Mouse (Mus musculus): ENCODE data around the gene Cenpu. TPM values are rescaled to one million over a fixed set of nuclear protein-coding genes. Genes with fewer than 3 reads are reported as not detected.
A peak's percentile ranks its signal among the peaks of the same experiment; 100 is the strongest.

Cenpu gene
- 23.1 and 23.9 TPM in 2 replicates for polyA plus RNA-seq (2016; fragmentation: Nextera tagmentation; extraction: Ambion mirVana)

DNA sequence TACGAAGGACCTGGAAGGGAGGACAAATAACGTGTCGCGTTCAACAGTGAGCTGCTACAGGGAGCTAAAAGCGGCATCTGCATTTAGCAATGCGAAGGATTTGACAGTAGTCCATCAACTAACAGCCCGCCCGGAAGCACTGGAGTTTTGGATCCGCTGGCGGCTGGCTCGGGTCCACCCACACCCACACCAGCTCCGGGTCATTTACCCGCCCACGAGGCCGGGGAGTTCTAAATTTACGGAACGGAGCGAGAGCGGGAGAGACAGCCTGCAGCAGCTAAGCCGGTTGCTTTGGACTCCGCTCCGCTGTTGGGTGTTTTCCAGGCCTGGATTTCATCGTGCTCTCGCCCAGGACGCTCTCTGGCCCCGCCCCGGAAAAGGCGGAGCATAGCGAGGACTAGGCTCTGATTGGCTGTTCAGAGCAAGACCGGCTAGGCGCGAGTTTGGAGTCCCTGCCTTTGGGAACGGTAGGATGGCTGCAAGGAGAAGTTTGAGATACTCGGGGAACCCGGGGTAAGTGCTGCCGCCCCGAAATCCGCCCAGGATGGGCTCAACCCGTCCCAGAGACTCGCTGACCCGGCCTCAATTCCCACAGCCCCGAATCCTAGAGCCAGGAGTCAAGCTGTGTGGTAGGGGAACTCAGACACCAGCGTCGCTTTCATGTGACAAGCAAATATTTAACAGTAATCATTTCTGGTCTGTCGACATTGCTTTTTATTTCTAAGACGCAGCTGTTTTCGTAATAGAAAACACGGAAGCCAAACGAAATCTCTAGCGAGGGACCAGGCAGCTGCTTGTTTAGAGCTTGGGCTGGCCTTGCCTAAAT is at the start of gene Cenpu:
TSS of gene Cenpu (plus strand) at position 414 of the 826 bp plus-strand sequence.
- ATAC-seq (ENCODE audit: insufficient number of reproducible peaks, insufficient read depth, low FRiP score, low TSS enrichment, low read depth): peak; percentile 97
- H3K9me3 ChIP-seq: no peaks in the 10 kb centered on the region
- WGBS: under 1% methylated on average over 50 of the region's 50 CpGs
- peak within 1 kb of the TSS; percentile 69 for H3K4me3 ChIP-seq (replicated peaks)
- 0 out of 2 replicates have a peak within 1 kb of the TSS, but pooled peaks have one; percentile 50 for H3K27ac ChIP-seq
- H3K36me3 ChIP-seq: peaks cover 10% of the 10 kb centered on the region
- peak within 1 kb of the TSS; percentile 65 for H3K9ac ChIP-seq (replicated peaks)
- H3K4me2 ChIP-seq: peak within 1 kb of the TSS; percentile 67
- no peaks in the 10 kb centered on the region for H3K27me3 ChIP-seq
- peaks cover 12% of the 10 kb centered on the region for H3K4me1 ChIP-seq (replicated peaks)

DNA sequence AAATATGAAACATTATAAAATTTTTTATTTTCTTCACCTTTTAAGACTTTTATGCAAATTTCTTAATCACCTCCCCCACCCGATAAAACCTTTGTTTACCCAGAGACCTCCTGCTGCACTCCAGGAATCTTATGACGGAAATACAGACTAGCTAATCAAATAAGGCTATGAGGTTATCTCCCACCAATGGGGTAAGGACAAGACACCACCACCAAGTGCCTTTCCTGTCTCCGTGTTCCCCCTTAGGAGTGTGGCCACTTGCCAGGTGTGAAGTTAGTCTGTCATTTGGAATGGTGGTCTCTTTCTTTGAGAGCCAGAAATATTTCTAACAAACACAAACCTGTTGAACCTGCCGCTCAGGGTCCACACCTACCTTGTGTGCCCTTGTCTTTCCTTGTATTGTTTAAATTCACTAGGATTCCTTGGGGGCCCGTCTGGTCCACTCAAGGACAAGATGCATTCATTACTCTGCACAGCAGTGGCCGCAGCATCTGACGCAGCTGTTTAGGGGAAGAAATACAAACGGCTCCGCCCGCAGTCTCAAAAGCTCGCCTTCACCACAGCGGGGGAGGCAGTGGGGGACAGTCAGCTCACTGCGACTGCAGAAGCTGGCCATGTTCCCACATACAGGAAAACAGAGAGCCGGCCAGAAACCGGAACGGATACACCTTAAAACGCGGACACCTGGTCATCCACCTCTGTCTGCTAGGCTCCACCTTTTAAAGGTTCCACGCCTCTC is 49.3 kb upstream of the Cenpu start:
- peak overlapping the region; percentile 51 for H3K4me2 ChIP-seq
- H3K9ac ChIP-seq (replicated peaks): peak overlapping the region; percentile 40; the same call in 1 of the 2 replicates
- H3K4me3 ChIP-seq (replicated peaks): peak overlapping the region; percentile 27
- H3K27ac ChIP-seq: no peak overlapping the region
- no peak for ATAC-seq (ENCODE audit: insufficient number of reproducible peaks, insufficient read depth, low FRiP score, low TSS enrichment, low read depth)
- peaks cover 22% of the 10 kb centered on the region for H3K4me1 ChIP-seq (replicated peaks)
- 0 out of 2 replicates have a peak, but pooled peaks cover 3% of the 10 kb centered on the region for H3K27me3 ChIP-seq
- H3K36me3 ChIP-seq: no peaks in the 10 kb centered on the region
- WGBS: 36% methylated on average over 19 of the region's 19 CpGs
- H3K9me3 ChIP-seq: no peaks in the 10 kb centered on the region

DNA sequence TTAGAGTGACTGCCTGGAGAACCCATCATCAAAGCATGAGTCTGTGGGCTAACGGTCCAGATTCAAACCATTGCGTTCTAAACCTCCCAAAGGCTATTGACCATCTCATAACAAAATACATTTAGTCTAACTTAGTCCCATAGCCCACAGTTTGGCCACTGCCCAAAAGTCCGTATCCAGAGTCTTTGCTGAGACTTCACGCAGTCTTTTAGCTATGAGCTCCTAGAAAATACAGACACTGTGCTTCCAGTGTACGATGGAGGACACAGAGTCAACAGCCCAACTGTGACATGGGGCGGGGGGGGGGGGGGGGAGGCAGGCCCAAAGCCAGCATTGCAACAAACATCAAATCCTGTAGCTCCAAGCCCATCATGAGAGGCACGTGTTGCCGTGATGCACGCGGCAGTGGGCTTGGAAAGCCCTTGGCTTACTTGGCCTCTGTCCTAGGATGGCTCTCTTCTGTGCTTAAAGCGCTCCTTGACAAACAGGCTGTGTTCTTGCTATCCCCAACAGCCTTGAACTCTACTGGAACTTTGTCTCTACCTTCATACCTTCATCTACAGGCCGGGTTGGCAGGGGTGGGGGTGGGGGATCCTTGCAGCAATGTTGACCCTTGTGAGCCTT is 48.6 kb upstream of the Cenpu start:
- peaks cover 22% of the 10 kb centered on the region for H3K4me1 ChIP-seq (replicated peaks)
- WGBS: 89% methylated on average over 11 of the region's 12 CpGs
- H3K9me3 ChIP-seq: no peaks in the 10 kb centered on the region
- 0 out of 2 replicates have a peak, but pooled peaks cover 3% of the 10 kb centered on the region for H3K27me3 ChIP-seq
- peak overlapping the region; percentile 27; the same call in 1 of the 2 replicates for H3K4me3 ChIP-seq (replicated peaks)
- peak overlapping the region; percentile 51 for H3K4me2 ChIP-seq
- no peak for ATAC-seq (ENCODE audit: insufficient number of reproducible peaks, insufficient read depth, low FRiP score, low TSS enrichment, low read depth)
- no peak overlapping the region for H3K27ac ChIP-seq
- H3K9ac ChIP-seq (replicated peaks): peak overlapping the region; percentile 40; the same call in 1 of the 2 replicates
- no peaks in the 10 kb centered on the region for H3K36me3 ChIP-seq

DNA sequence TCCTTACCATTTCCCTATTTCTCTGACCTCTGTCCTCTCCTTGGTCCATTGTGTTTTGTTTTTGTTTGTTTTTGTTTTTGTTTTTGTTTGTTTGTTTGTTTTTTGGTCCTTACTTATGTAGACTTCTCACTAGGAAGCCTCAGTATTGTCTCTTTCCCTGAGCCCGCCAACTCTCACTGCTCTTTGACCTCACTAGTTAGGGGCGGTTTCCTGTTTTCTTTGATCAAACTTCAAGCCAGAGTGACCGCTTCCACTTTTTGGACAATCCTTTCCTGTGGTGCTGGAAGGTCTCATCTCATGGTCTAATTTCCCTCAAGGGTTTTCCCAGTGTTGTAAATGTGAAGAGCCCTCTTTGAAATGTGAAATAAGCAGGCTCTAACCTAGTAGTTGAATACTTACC is 47.6 kb upstream of the Cenpu start:
- Histone ChIP-seq H3K9ac (replicated peaks) (no peak overlapping the region), H3K4me3 (replicated peaks) (no peak overlapping the region), H3K4me1 (replicated peaks) (peaks cover 26% of the 10 kb centered on the region), H3K4me2 (no peak overlapping the region), H3K36me3 (no peaks in the 10 kb centered on the region), H3K27ac (no peak overlapping the region), H3K27me3 (0 out of 2 replicates have a peak, but pooled peaks cover 3% of the 10 kb centered on the region), H3K9me3 (no peaks in the 10 kb centered on the region)
- ATAC-seq (ENCODE audit: insufficient number of reproducible peaks, insufficient read depth, low FRiP score, low TSS enrichment, low read depth): no peak
- 58% methylated on average over 3 of the region's 3 CpGs for WGBS

DNA sequence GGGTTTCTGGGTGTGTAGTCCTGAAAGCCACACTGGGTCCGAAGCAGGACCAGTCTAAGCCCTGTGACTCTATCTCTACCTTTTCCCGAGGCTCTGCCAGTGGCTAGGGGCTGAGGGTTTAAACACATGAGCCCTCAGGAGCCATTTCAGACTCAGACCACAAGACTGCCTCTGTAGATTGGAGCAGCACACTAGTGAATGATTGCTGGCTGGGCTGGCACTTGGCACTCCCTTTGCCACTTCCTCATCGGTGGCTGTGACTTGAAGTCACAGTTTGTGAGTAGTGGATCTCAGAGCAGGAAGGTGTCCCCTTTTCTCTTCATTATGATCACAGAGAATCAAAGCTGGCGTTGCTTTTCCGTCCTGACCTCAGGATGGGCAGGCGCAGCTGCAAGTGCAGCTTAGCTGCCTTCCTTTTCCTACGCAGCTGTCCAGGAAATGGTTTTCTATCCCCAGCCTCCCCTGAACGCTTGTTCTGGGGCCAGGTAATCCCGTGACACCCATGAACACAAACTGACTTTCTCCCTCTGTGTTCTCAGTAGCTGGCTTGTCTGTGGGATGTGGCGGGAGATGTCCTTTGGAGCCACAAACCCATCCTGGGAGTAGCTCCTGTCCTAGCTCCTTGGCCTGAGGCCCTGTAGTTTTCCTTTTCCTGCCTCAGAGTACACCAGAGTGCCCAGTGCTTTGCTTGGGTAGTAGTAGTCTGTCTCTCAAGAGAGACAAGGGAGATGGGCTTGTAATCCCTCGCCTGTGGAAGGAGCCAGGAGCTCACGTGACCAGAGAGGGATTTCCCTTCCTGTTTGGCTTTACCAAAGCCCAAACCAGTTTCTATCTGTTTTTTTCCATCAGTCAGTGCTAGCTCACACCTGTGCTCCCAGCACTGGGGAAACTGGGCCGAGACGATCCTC is 43.1 kb upstream of the Cenpu start:
- H3K27ac ChIP-seq: no peak overlapping the region
- no peaks in the 10 kb centered on the region for H3K36me3 ChIP-seq
- peaks cover 12% of the 10 kb centered on the region for H3K4me1 ChIP-seq (replicated peaks)
- no peak overlapping the region; the same call in 1 of the 2 replicates for H3K9ac ChIP-seq (replicated peaks)
- H3K9me3 ChIP-seq: no peaks in the 10 kb centered on the region
- H3K27me3 ChIP-seq: no peaks in the 10 kb centered on the region
- no peak overlapping the region for H3K4me3 ChIP-seq (replicated peaks)
- no peak overlapping the region for H3K4me2 ChIP-seq
- WGBS: 72% methylated on average over 14 of the region's 14 CpGs
- ATAC-seq (ENCODE audit: insufficient number of reproducible peaks, insufficient read depth, low FRiP score, low TSS enrichment, low read depth): no peak

DNA sequence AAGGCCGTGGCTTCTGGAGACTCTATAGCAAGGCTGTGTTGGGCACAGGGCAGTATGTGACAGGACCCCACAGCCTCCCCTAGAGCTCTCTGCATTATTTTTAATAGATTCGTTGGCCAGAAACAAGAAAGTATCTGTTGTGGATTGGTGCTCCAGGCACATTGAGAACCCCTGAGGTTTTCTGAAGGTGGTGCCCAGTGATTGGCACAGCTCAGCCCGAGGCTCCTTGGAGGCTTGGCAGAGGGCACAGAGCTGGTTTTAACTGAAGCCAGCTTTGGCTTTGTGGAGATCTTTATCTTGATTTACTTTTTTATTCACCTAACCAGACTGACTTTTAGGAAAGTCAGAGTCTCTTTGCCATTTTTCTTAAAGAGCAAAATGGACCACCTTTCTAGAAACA is 42.4 kb upstream of the Cenpu start:
- H3K4me3 ChIP-seq (replicated peaks): no peak overlapping the region
- no peak overlapping the region for H3K4me2 ChIP-seq
- H3K9me3 ChIP-seq: no peaks in the 10 kb centered on the region
- no peak overlapping the region for H3K27ac ChIP-seq
- H3K36me3 ChIP-seq: no peaks in the 10 kb centered on the region
- no peak overlapping the region for H3K9ac ChIP-seq (replicated peaks)
- WGBS: 73% methylated on average over 3 of the region's 3 CpGs
- ATAC-seq (ENCODE audit: insufficient number of reproducible peaks, insufficient read depth, low FRiP score, low TSS enrichment, low read depth): no peak
- H3K27me3 ChIP-seq: no peaks in the 10 kb centered on the region
- H3K4me1 ChIP-seq (replicated peaks): peaks cover 12% of the 10 kb centered on the region

DNA sequence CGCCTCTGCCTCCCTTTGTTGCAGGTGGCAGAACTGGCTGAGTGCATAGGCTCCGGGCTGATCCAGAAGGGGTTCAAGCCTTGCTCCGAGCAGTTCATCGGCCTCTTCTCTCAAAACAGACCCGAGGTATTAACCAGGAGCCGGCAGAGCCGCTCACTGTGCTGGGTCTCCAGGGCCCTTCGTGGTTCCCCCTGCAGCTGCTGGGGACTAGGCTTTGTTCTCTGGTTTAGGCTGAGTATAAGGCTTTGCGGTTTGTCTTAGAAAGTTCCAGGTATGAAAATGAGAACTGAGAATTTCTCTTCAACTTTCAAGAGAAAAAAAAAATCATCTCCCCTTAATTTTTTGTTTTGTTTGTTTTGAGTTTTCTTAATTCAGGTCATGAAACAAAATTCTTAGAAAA is 40.5 kb upstream of the Cenpu start:
- ATAC-seq (ENCODE audit: insufficient number of reproducible peaks, insufficient read depth, low FRiP score, low TSS enrichment, low read depth): no peak
- WGBS: 75% methylated on average over 9 of the region's 9 CpGs
- Histone ChIP-seq H3K4me2 (no peak overlapping the region), H3K4me3 (replicated peaks) (no peak overlapping the region), H3K9me3 (no peaks in the 10 kb centered on the region), H3K4me1 (replicated peaks) (peaks cover 8% of the 10 kb centered on the region), H3K27me3 (no peaks in the 10 kb centered on the region), H3K9ac (replicated peaks) (no peak overlapping the region), H3K36me3 (no peaks in the 10 kb centered on the region), H3K27ac (no peak overlapping the region)

DNA sequence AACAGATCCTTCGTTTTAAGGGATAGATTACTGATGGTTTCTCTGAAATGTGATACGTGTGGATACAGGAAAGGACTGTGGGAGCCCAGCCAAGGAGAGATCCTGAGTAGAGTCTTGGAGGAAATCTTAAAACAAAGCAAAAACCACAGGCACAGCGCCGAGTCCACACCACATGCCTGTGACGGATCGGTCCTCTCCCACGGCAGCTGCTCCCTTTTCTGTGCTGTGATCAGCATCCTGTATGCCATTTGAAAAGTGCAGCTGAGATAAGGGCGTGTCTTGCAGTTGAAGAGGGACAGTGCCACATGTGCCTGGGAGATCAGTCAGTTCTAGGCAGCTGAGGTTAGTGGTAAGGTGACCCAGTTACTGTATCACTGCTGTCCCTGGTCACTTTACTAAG is 39.3 kb upstream of the Cenpu start:
- Histone ChIP-seq H3K9ac (replicated peaks) (no peak overlapping the region), H3K36me3 (no peaks in the 10 kb centered on the region), H3K4me1 (replicated peaks) (peaks cover 8% of the 10 kb centered on the region), H3K4me2 (no peak overlapping the region), H3K27me3 (no peaks in the 10 kb centered on the region), H3K4me3 (replicated peaks) (no peak overlapping the region), H3K9me3 (no peaks in the 10 kb centered on the region), H3K27ac (no peak overlapping the region)
- 66% methylated on average over 8 of the region's 8 CpGs for WGBS
- ATAC-seq (ENCODE audit: insufficient number of reproducible peaks, insufficient read depth, low FRiP score, low TSS enrichment, low read depth): no peak

DNA sequence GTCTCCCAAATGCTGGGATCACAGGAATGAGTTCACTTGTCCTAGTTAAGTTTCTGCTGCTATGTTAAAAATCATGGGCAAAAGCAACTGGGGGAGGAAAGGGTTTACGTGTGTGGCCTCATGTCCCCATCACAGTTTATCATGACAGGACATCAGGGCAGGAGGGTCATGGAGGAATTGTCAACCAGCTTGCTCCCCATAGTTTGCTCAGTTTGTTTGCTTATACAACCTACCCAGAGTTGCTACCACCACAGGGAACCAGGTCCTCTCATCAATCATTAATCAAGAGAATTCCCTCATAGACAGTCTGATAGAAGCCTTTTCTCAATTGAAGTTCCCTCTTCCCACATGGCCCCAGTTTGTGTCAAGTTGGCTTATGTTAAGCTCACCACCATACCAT is 37.8 kb upstream of the Cenpu start:
- 97% methylated on average over 1 of the region's 1 CpGs for WGBS
- Histone ChIP-seq H3K36me3 (peaks cover 2% of the 10 kb centered on the region; the same call in 1 of the 2 replicates), H3K4me3 (replicated peaks) (no peak overlapping the region), H3K27me3 (no peaks in the 10 kb centered on the region), H3K27ac (no peak overlapping the region), H3K4me1 (replicated peaks) (peaks cover 3% of the 10 kb centered on the region), H3K9ac (replicated peaks) (no peak overlapping the region), H3K9me3 (no peaks in the 10 kb centered on the region), H3K4me2 (no peak overlapping the region)
- no peak for ATAC-seq (ENCODE audit: insufficient number of reproducible peaks, insufficient read depth, low FRiP score, low TSS enrichment, low read depth)

DNA sequence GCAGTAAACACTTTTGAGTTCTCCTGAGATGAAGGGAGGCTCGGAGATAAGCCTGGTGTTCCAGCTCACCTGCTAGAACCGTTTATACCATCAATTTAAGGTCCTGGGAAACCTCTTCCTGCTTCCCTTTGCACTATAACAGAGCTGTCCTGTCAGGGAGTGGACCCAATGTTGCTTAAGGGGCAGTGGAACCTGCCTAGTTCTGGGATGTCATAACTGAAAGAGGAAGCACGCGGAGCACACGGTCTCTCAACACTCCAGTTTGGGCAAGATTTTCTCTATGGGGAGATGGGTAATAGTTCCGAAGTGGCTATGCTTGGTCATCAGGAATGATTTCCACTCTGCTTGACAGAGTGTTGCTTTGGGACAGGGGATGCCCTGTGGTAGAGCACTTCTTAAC is 31.2 kb upstream of the Cenpu start:
- WGBS: 82% methylated on average over 6 of the region's 6 CpGs
- peaks cover 3% of the 10 kb centered on the region; the same call in 1 of the 2 replicates for H3K36me3 ChIP-seq
- ATAC-seq (ENCODE audit: insufficient number of reproducible peaks, insufficient read depth, low FRiP score, low TSS enrichment, low read depth): no peak
- H3K27ac ChIP-seq: no peak overlapping the region
- no peak overlapping the region for H3K4me3 ChIP-seq (replicated peaks)
- H3K9me3 ChIP-seq: no peaks in the 10 kb centered on the region
- H3K27me3 ChIP-seq: no peaks in the 10 kb centered on the region
- no peak overlapping the region for H3K4me2 ChIP-seq
- H3K4me1 ChIP-seq (replicated peaks): no peaks in the 10 kb centered on the region
- H3K9ac ChIP-seq (replicated peaks): no peak overlapping the region

Measured in limb, embryonic 12.5 days (tissue).